Mouse (Mus musculus): ENCODE data around the gene Nkx6-2.

DNA sequence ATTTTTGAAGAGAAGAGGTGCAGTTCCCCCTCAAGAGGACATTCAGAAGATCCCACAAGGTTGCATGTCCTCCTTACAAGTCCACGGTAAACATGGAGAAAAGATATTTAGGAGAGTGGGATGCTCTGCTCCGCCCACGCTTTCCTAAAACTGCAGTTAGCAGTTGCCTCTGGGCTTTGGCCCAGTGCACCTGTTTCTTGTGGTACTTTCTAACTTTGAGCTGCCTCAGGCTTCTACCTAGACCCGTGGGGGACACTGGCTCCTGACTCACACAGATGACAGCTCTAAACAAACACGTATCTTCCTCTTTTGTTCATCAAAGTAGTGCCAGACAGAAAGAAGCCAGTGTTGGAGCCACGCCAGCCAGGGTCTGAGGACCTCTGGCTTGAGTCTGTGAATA, 16.6 kb downstream of the Nkx6-2 start:
- TF ChIP-seq POLR2A (IDR thresholded peaks at IDR 0.05; ENCODE audit: borderline replicate concordance, extremely low read depth, low read depth, low read length) (no peak), CTCF (IDR thresholded peaks at IDR 0.05; ENCODE audit: insufficient read depth, low read length) (no peak)
